Mouse (Mus musculus): ENCODE data around the gene Rnf24. TPM values are rescaled to one million over a fixed set of nuclear protein-coding genes. Genes with fewer than 3 reads are reported as not detected.
"Not testable (repeated sequence)": the region's sequence is repeated elsewhere in the genome, so short reads cannot be mapped to it uniquely, and the experiment has no call there.

Rnf24 gene
- polyA plus RNA-seq, 1 experiment from 2014 or later: 3.0 TPM

DNA sequence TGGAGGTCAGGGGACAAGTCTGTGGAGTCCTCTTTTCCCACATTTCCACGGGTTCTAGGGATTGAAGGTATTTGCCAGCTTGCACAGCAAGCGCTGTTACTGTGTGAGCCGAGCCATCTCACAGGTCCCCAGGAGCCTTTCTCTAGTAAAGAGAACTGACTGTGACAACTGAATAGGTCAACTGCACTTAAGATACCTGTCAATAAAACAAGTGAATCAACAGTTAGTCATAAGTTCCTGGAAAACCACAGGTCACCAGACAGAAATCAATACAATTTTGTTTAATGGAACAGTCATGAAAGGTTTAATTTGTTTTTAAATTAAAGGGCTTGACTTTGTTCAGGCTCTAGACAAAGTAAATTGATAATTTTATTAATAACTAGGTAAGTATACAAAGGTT is 22.1 kb downstream of the Rnf24 start:
- Histone ChIP-seq H3K27ac (no peak overlapping the region), H3K27me3 (replicated peaks) (no peaks in the 10 kb centered on the region), H3K9me3 (no peaks in the 10 kb centered on the region), H3K9ac (no peak overlapping the region), H3K36me3 (no peaks in the 10 kb centered on the region), H3K4me2 (no peak overlapping the region), H3K4me1 (no peaks in the 10 kb centered on the region), H3K4me3 (replicated peaks) (no peak overlapping the region)
- WGBS: 75% methylated on average over 3 of the region's 3 CpGs
- no peak for ATAC-seq (ENCODE audit: insufficient read depth, low FRiP score, low read depth)

DNA sequence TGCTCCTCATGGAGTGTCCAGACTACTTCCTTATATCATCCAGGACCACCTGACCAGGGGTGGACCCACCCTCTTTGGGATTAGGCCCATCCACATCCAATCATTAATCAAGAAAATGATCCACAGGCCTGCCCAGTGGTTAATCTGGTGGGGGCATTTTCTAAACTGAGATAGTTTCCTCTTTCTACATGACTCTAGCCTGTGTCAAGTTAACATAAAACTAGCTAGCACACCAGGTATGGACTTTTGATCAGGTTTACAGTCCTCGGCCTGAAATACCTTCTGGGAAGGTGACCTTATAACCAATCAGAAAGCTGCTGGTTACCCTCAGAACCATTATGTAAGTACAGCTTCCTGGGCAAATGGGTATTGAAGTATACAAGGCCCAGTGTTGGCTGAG is 23.7 kb downstream of the Rnf24 start:
- H3K4me3 ChIP-seq (replicated peaks): no peak overlapping the region
- H3K27ac ChIP-seq: no peak overlapping the region
- H3K27me3 ChIP-seq (replicated peaks): no peaks in the 10 kb centered on the region
- WGBS: 90% methylated on average over 1 of the region's 1 CpGs
- H3K9me3 ChIP-seq: no peaks in the 10 kb centered on the region
- no peaks in the 10 kb centered on the region for H3K36me3 ChIP-seq
- H3K4me1 ChIP-seq: no peaks in the 10 kb centered on the region
- no peak overlapping the region for H3K4me2 ChIP-seq
- no peak overlapping the region for H3K9ac ChIP-seq
- ATAC-seq (ENCODE audit: insufficient read depth, low FRiP score, low read depth): no peak

- ATAC-seq (ENCODE audit: insufficient read depth, low FRiP score, low read depth): no peak
- Histone ChIP-seq H3K9ac (no peak overlapping the region), H3K4me1 (no peaks in the 10 kb centered on the region), H3K27me3 (replicated peaks) (no peaks in the 10 kb centered on the region), H3K4me3 (replicated peaks) (no peak overlapping the region), H3K36me3 (no peaks in the 10 kb centered on the region), H3K27ac (no peak overlapping the region), H3K4me2 (no peak overlapping the region), H3K9me3 (no peaks in the 10 kb centered on the region)
- 44% methylated on average over 3 of the region's 3 CpGs for WGBS
Measured at GRCm38 (mm10) chr2:131326044-131326443, 26.6 kb downstream of the Rnf24 start.

GRCm38 (mm10) chr2:131323675-131324074 is 29.0 kb downstream of the Rnf24 start:
- Histone ChIP-seq H3K27me3 (replicated peaks) (no peaks in the 10 kb centered on the region), H3K36me3 (no peaks in the 10 kb centered on the region), H3K4me2 (no peak overlapping the region), H3K4me1 (no peaks in the 10 kb centered on the region), H3K4me3 (replicated peaks) (no peak overlapping the region), H3K27ac (no peak overlapping the region), H3K9me3 (no peaks in the 10 kb centered on the region), H3K9ac (no peak overlapping the region)
- 50% methylated on average over 1 of the region's 1 CpGs for WGBS
- ATAC-seq (ENCODE audit: insufficient read depth, low FRiP score, low read depth): no peak

DNA sequence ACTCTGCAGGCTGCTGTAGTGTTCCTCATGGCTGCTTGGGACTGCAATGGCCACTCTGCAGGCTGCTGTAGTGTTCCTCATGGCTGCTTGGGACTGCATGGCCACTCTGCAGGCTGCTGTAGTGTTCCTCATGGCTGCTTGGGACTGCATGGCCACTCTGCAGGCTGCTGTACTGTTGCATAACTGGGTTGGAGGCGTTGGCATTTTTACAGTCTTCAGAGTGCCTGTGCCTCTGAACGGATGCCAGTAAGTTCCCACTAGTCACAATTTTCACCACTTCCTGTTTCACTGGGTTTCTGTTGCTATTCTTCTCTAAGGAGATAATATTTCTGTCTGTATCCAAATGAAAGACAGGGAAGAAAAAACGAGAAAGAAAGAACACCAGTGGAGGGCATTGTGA is 31.5 kb downstream of the Rnf24 start:
- H3K27me3 ChIP-seq (replicated peaks); H3K9ac ChIP-seq; H3K4me3 ChIP-seq (replicated peaks); H3K9me3 ChIP-seq; H3K36me3 ChIP-seq; ATAC-seq (ENCODE audit: insufficient read depth, low FRiP score, low read depth); H3K4me2 ChIP-seq; H3K4me1 ChIP-seq; H3K27ac ChIP-seq: not testable (repeated sequence)
- WGBS: 57% methylated on average over 3 of the region's 3 CpGs

- H3K4me1 ChIP-seq: no peaks in the 10 kb centered on the region
- H3K4me3 ChIP-seq (replicated peaks): no peak overlapping the region
- no peak for ATAC-seq (ENCODE audit: insufficient read depth, low FRiP score, low read depth)
- no peak overlapping the region for H3K9ac ChIP-seq
- 81% methylated on average over 6 of the region's 6 CpGs for WGBS
- no peaks in the 10 kb centered on the region for H3K9me3 ChIP-seq
- no peaks in the 10 kb centered on the region for H3K36me3 ChIP-seq
- no peak overlapping the region for H3K4me2 ChIP-seq
- no peak overlapping the region for H3K27ac ChIP-seq
- H3K27me3 ChIP-seq (replicated peaks): no peaks in the 10 kb centered on the region
Measured at GRCm38 (mm10) chr2:131319401-131319800, 33.3 kb downstream of the Rnf24 start.

- no peaks in the 10 kb centered on the region for H3K4me1 ChIP-seq
- H3K9me3 ChIP-seq: no peaks in the 10 kb centered on the region
- WGBS: 79% methylated on average over 2 of the region's 2 CpGs
- no peak overlapping the region for H3K4me3 ChIP-seq (replicated peaks)
- no peaks in the 10 kb centered on the region for H3K27me3 ChIP-seq (replicated peaks)
- H3K36me3 ChIP-seq: no peaks in the 10 kb centered on the region
- no peak overlapping the region for H3K4me2 ChIP-seq
- no peak overlapping the region for H3K27ac ChIP-seq
- H3K9ac ChIP-seq: no peak overlapping the region
- ATAC-seq (ENCODE audit: insufficient read depth, low FRiP score, low read depth): no peak
Measured at GRCm38 (mm10) chr2:131316167-131316566, 36.5 kb downstream of the Rnf24 start.

DNA sequence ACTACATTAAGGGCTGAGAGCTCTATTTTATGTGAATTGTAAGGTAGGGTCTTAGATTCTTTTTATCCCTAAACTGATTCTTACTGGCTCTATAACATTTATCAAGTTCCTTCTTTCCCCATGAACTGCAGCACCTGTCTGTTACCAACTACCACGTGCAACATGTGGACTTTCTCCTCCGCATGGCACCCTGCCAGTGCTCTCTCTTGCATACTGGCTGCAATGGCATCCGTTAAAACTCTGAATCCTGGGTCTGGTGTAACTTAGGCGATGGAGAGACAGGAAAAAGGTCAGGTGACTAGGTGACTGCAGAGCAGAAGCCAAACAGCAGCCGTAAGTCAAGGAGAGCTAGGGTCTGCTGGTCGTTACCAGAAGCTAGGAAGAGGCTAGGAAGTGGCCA is 43.4 kb downstream of the Rnf24 start:
- Histone ChIP-seq H3K9me3 (no peaks in the 10 kb centered on the region), H3K4me1 (no peaks in the 10 kb centered on the region), H3K9ac (no peak overlapping the region), H3K4me2 (no peak overlapping the region), H3K27ac (no peak overlapping the region), H3K36me3 (no peaks in the 10 kb centered on the region), H3K27me3 (replicated peaks) (no peaks in the 10 kb centered on the region), H3K4me3 (replicated peaks) (no peak overlapping the region)
- no peak for ATAC-seq (ENCODE audit: insufficient read depth, low FRiP score, low read depth)
- 60% methylated on average over 6 of the region's 6 CpGs for WGBS

- Histone ChIP-seq H3K27me3 (replicated peaks) (no peaks in the 10 kb centered on the region), H3K4me3 (replicated peaks) (no peak overlapping the region), H3K9ac (no peak overlapping the region), H3K36me3 (no peaks in the 10 kb centered on the region), H3K4me2 (no peak overlapping the region), H3K9me3 (no peaks in the 10 kb centered on the region), H3K27ac (no peak overlapping the region), H3K4me1 (no peaks in the 10 kb centered on the region)
- ATAC-seq (ENCODE audit: insufficient read depth, low FRiP score, low read depth): no peak
- 91% methylated on average over 2 of the region's 2 CpGs for WGBS
Measured at GRCm38 (mm10) chr2:131307822-131308221, 44.9 kb downstream of the Rnf24 start.

DNA sequence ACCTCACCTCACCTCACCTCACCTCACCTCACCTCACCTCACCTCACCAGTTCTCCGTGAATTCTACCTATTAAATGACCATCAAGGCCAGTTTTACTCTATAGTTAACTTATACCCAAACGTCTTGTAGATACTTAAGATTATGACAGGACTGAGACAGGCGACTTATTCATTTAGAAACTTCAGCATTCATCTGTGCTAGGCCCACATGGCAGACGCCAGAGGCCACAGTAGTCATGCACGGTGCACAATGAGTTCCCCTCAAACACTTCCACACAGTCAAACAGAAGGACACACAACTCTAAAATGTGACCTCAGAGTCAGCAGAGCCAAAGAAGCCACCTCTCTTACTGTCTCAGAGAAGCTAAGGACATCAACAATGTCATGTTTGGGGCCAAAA is 45.3 kb downstream of the Rnf24 start:
- ATAC-seq (ENCODE audit: insufficient read depth, low FRiP score, low read depth): no peak
- WGBS: 83% methylated on average over 5 of the region's 5 CpGs
- Histone ChIP-seq H3K27me3 (replicated peaks) (no peaks in the 10 kb centered on the region), H3K9me3 (no peaks in the 10 kb centered on the region), H3K36me3 (no peaks in the 10 kb centered on the region), H3K9ac (no peak overlapping the region), H3K4me2 (no peak overlapping the region), H3K4me3 (replicated peaks) (no peak overlapping the region), H3K27ac (no peak overlapping the region), H3K4me1 (no peaks in the 10 kb centered on the region)

- H3K36me3 ChIP-seq; H3K4me1 ChIP-seq; H3K9me3 ChIP-seq; H3K4me2 ChIP-seq; ATAC-seq (ENCODE audit: insufficient read depth, low FRiP score, low read depth); H3K9ac ChIP-seq; H3K4me3 ChIP-seq (replicated peaks); H3K27ac ChIP-seq; H3K27me3 ChIP-seq (replicated peaks): not testable (repeated sequence)
- 82% methylated on average over 1 of the region's 1 CpGs for whole genome bisulfite sequencing
Measured at GRCm38 (mm10) chr2:131305226-131305625, 47.5 kb downstream of the Rnf24 start.

GRCm38 (mm10) chr2:131304497-131304896 is 48.2 kb downstream of the Rnf24 start:
- 70% methylated on average over 9 of the region's 9 CpGs for WGBS
- no peak for ATAC-seq (ENCODE audit: insufficient read depth, low FRiP score, low read depth)
- Histone ChIP-seq H3K4me2 (no peak overlapping the region), H3K36me3 (no peaks in the 10 kb centered on the region), H3K27ac (no peak overlapping the region), H3K27me3 (replicated peaks) (no peaks in the 10 kb centered on the region), H3K9me3 (no peaks in the 10 kb centered on the region), H3K9ac (no peak overlapping the region), H3K4me1 (no peaks in the 10 kb centered on the region), H3K4me3 (replicated peaks) (no peak overlapping the region)

GRCm38 (mm10) chr2:131301635-131302034 is 51.1 kb downstream of the Rnf24 start:
- no peak for ATAC-seq (ENCODE audit: insufficient read depth, low FRiP score, low read depth)
- H3K9ac ChIP-seq: no peak overlapping the region
- no peak overlapping the region for H3K4me2 ChIP-seq
- H3K4me3 ChIP-seq (replicated peaks): no peak overlapping the region
- no peaks in the 10 kb centered on the region for H3K27me3 ChIP-seq (replicated peaks)
- no peaks in the 10 kb centered on the region for H3K4me1 ChIP-seq
- peaks cover 16% of the 10 kb centered on the region for H3K36me3 ChIP-seq
- H3K9me3 ChIP-seq: no peaks in the 10 kb centered on the region
- no peak overlapping the region for H3K27ac ChIP-seq
